Mouse (Mus musculus) right cerebral cortex, postnatal 10 days (tissue): ENCODE data around the gene Unc13d.
"Not testable (repeated sequence)": the region's sequence is repeated elsewhere in the genome, so short reads cannot be mapped to it uniquely, and the experiment has no call there.

Experiments used
- DNase-seq, 2 experiments: peaks; one replicate each; pipeline ENCODE4 v3.0.0; 2021; ENCODE audit warnings: low spot score in 2 of 2

Gene Unc13d

GRCm38 (mm10) chr11:116077446-116078204, at the start of gene Unc13d:
Gene Unc13d (minus strand): TSS chr11:116077961.
- no peak for DNase-seq

GRCm38 (mm10) chr11:116126261-116126660, 48.5 kb upstream of the Unc13d start:
- DNase-seq = no peak

GRCm38 (mm10) chr11:116121731-116122245, 44.0 kb upstream of the Unc13d start:
- DNase-seq = not testable (repeated sequence)

DNA sequence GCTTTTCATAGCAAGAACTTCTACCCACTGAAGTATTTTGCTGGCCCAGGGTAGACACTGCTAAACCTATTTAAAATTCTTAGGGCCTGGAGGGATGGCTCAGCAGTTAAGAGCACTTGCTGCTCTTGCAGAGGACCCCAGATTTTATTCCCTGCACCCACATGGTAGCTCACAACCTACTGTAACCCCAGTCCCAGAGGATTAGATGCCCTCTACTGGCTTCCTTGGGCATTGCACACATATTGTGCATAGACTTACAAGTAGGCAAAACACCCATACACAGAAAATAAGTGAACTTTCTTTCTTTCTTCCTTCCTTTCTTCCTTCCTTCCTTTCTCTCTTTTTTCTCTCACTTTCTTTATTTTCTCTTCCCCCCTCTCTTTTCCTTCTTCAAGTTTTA, 40.1 kb upstream of the Unc13d start:
- no peak for DNase-seq

- no peak for DNase-seq
Observed at GRCm38 (mm10) chr11:116117241-116117640, 39.5 kb upstream of the Unc13d start.

DNA sequence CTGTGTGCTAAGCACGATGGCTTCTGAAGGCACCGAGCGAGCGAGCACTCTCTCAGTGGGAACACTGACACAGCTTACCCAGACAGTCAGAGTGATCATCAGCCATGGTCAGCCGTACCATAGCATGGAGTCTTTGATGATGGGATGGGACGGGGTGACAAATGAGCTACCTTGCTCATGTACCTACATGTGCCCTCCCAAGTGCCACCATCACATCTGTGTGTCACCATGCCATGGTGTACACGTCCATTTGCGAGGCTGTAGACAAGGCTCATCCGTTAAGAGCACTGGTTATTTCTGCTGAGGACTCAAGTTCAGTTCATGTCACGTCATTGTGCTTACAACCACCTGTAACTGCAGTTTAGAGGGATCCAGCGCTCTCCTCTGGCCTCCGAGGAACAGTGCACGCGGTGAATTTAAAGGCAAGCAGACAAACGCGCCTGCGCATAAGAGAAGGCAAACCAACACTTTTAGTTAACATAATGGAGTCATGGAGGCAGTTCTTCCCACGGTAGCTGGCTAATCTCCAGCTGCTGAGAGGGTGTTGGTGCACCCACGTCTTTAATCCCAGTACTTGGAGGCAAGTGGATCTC, 33.9 kb upstream of the Unc13d start:
- DNase-seq = no peak

DNA sequence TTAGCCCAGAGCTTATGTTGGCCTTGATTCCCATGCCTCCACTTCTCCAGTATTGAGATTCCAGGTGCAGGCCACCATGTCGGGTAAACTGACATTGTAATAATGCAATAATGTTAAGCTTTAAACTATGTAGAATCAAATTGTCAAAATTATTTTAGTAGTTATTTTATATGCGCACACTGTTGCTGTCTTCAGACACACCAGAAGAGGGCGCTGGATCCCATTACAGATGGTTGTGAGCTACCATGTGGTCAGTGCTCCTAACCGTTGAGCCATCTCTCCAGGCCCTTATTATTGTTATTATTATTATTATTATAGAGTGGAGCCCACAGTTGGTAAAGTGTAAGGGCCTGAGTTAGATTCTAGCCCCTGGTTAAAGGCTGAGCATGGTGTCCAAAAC, 33.3 kb upstream of the Unc13d start:
- no peak for DNase-seq

DNA sequence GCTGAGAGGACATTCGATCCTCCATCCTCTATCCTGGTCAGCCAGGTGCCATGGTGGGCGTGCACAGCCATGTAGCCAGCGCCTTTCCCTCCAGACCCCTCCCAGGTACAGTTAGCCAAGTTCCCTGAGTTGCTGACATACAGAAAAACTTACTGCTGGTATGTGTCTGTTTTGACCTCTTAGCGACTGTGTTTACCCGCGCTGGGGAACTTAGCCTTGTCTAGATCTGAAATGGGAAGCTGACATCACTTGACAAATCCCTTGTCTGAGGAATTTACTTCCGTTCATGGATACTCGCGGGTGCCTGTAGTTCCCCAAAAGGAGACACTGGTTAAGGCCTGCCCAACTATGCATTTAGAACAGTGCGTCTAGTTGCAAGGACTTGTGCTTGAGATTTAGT, 32.8 kb upstream of the Unc13d start:
- DNase-seq = no peak

- peak; percentile 53 to 60 for DNase-seq
Observed at GRCm38 (mm10) chr11:116110131-116110530, 32.4 kb upstream of the Unc13d start.

- DNase-seq = peak in 1 of 2 experiments; percentile 32
Observed at GRCm38 (mm10) chr11:116109441-116110081, 31.8 kb upstream of the Unc13d start.

DNA sequence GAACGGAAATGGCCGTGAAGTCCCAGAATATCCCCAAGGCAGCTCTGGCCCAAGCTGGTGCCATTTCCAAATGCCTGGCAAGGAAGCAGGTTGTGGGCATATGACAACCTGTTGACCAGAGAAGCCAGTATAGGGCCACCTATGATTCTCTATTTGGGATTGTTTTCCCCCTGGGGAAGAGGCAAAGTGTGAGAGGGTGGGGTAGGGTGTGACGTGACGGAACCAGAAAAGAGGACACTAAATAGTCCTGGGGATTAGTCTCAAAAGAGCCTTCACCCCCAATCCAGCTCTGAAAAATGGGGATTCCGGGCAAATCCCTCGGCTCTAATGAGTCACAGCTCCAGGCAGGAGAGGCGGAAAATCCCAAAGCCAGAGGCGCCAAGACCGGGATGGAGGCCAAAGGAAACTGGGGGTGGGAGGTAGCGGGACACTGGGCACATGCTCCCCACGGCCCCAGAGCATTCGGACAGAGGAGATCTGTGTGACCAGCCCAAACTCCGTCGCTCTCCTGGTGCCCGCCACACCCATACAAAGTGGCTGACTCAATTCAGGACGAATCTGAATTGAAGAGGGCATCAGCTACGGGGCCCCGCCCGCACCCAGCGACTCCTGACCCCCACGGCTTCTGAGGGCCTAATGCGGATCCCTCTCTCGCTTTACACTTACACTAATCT, 30.8 kb upstream of the Unc13d start:
- peak; percentile 61 to 75 for DNase-seq

DNA sequence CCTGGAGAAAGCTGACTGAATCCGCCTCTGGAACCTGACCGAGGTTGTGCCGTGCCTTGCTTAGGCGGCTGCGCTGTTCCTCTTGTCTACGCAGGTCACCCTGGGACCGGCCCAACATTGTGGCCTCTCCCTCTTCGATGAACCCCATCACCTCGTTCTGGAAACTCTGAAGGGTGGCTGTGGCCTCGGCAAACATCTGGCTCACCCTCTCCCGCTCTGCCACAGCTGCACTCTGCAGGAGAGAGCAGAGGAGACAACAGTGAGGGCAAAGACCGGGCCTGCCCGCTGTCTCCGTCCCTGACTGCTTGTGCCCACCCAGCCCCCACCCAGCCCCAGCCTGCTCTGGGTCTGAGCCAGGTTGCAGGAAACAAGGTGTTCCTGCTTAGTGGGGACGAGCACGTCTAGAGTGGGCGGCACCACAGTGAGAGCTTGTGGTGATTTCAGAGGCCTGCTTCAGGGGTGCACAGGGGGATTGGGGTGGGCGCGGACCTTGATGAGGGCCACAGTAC, 30.1 kb upstream of the Unc13d start:
- no peak for DNase-seq

- no peak for DNase-seq
Observed at GRCm38 (mm10) chr11:116106963-116107776, 29.4 kb upstream of the Unc13d start.

DNA sequence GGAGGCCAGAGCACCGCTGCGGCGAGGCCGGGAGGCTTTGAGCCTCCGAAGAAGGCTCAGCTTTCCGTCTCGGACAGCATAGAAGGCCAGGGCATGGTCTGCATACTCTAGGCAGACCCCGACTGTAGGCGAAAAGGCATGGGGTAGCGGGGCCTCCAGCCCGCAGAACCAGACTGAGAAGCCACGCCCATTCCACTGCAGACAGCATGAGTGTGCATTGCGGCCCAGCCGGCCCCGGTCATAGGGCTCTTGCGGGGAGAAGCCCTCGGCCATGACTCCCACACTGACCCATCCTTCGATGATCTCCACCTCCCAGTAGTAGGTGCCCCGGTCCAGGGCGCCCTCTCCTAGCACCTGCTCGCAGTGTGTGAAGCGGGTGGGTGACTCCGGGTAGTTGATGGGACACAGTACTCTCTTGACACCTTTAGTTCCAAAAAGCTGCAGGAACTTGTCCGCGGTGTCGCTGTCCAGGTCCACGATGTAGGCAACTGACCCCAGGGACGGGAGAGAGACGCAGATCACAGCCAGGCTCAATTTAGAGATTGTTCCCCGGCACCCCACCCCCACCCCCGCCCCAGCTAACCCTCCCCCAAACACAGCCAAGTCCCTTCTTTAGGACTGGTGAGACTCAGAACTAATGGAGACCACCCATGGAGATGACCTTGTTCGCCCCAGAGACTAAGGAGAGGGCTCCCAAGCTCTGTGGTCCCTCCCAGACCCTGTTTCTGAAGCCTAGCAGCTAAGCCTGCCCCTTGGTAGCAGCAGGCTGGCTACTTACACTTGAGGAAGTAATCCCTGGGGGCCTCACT, 28.6 kb upstream of the Unc13d start:
- DNase-seq = no peak

DNA sequence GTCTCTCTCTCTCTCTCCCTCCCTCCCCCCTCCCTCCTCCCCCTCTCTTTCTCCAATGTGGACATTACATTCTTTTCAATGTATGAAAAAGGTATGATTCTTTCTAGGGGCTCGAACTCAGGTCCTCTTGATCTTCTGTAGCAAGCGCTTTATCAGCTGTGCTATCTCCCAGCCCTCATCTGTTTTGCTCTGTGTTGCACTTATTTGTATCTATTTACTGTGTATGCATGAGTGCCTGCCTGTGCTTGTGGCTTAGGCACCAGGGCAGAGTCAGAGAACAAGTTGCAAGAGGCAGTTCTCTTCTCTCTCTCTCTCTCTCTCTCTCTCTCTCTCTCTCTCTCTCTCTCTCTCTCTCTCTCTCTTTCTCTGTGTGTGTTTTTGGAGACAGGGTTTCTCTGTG, 27.3 kb upstream of the Unc13d start:
- DNase-seq = no peak

DNA sequence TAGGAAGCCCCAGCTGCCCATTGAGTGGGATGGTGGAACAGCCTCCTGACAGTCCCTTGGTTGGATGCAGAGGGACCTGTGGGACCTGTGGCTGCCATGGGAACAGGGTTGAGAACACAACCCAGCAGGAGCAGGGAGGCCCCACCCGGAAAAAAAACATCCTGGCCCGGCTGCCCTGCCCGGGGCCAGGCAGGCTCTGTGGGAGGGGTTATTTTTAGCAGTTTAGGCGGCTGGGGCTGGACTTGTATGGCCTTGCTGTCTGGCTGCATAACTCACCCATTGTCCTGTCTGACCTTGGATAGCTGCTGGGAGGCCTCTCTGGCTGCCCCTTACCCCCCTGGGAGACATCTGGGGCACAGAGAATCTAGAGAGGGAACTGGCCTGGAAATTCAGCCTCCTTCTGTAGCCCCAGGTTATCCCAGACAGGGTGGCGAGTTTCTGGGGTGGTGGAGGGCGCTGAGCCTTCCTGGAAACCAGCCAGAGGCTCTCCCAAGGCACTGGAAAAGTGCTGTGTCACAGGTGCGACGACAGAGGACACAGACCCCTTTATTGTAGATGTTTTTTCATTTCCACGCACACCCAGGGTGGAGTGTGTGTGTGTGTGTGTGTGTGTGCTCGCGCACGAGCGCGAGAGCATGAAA, 26.4 kb upstream of the Unc13d start:
- no peak for DNase-seq

- DNase-seq = no peak
Observed at GRCm38 (mm10) chr11:116103572-116103971, 25.8 kb upstream of the Unc13d start.

DNA sequence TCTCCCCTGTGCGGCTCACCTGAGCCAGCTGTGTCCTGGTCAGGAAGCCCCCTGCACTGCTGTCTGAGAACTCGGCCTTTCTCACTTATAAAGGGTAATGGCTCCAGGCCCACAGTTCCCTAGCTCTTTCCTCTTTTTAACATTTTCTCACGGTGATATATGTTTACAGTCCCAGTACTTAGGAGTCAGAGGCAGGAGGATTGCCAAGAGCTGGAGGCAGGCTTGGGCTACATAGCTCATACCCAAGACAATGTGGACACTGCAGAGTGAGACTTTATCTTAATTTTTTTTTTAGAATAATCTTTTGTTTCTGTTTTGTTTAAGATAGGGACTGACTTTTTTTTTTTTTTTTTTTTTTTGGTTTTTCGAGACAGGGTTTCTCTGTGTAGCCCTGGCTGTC, 24.7 kb upstream of the Unc13d start:
- DNase-seq = no peak

GRCm38 (mm10) chr11:116101931-116102381, 24.2 kb upstream of the Unc13d start:
- peak; percentile 61 to 70 for DNase-seq

DNA sequence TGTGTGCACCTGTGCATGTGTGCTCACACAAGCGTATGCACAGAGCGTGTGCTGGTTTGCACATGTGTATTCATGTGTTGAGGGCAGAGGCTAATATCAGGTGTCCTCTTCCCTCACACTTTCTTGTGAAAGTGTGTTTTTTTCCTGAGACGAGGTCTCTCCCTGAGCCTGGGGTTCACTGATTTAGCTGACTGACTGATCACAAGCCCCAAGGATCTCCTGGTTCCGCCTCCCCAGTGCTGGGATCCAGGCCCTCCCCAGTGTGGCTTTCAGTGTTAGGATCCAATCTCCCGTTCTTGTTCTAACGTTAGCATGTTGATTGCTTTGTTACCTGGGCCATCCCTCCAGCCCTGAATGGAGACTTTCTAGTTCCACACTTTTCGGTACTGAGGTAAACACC, 23.1 kb upstream of the Unc13d start:
- no peak for DNase-seq
